Mouse (Mus musculus) midbrain, postnatal 0 days (tissue): ENCODE data around the gene Apopt1. TPM values are rescaled to one million over a fixed set of nuclear protein-coding genes. Genes with fewer than 3 reads are reported as not detected.

ENCODE experiments used
- ATAC-seq: fragments of 200-750 bp; cut with Nextera tagmentation; 2 replicates; pipeline ENCODE4 v1.8.0; 2017; ENCODE audit warnings: moderate number of reproducible peaks, mild to moderate bottlenecking, moderate TSS enrichment, moderate library complexity; ENCODE audit not compliant: low FRiP score
- DNase-seq: peaks from one replicate; pipeline ENCODE4 v3.0.0-alpha.2; 2015; ENCODE audit warnings: low spot score
- H3K27ac ChIP-seq: fragments of 300-500 bp; sonication (generic); 2 replicates; pipeline ENCODE4 v1.5.1; 2014; ENCODE audit warnings: low read depth, mild to moderate bottlenecking, low read length, mixed read lengths
- H3K27me3 ChIP-seq: fragments of 300-500 bp; sonication (generic); 2 replicates; pipeline ENCODE4 v1.6.1; 2014; ENCODE audit warnings: low read length, control low read depth, mixed read lengths; ENCODE audit not compliant: insufficient read depth
- H3K36me3 ChIP-seq: fragments of 300-500 bp; sonication (generic); 2 replicates; pipeline ENCODE4 v1.6.1; 2014; ENCODE audit warnings: low read length, control low read depth, mixed read lengths; ENCODE audit not compliant: insufficient read depth
- H3K4me1 ChIP-seq: fragments of 300-500 bp; sonication (generic); 2 replicates; pipeline ENCODE4 v1.6.1; 2014; ENCODE audit warnings: mild to moderate bottlenecking, control low read depth, antibody characterized with exemption, low read length, mixed read lengths; ENCODE audit not compliant: insufficient read depth
- H3K4me2 ChIP-seq: fragments of 300-500 bp; sonication (generic); 2 replicates; pipeline ENCODE4 v1.6.1; 2014; ENCODE audit warnings: low read depth, mild to moderate bottlenecking, low read length, mixed read lengths; ENCODE audit not compliant: poor library complexity, severe bottlenecking
- H3K4me3 ChIP-seq: fragments of 300-500 bp; sonication (generic); 2 replicates; pipeline ENCODE4 v1.5.1; 2014; ENCODE audit warnings: low read depth, mild to moderate bottlenecking, low read length, moderate library complexity
- H3K9ac ChIP-seq: fragments of 300-500 bp; sonication (generic); replicated peaks from 2 replicates; pipeline ENCODE4 v1.6.1; 2014; ENCODE audit warnings: mild to moderate bottlenecking, low read length, moderate library complexity, mixed read lengths; ENCODE audit not compliant: poor library complexity, severe bottlenecking
- H3K9me3 ChIP-seq: fragments of 300-500 bp; sonication (generic); 2 replicates; pipeline ENCODE4 v1.6.1; 2016; ENCODE audit warnings: low read length, control low read depth
- CTCF ChIP-seq: IDR thresholded peaks from 2 replicates; pipeline ENCODE4 v1.5.1; 2016; ENCODE audit warnings: antibody characterized with exemption, mild to moderate bottlenecking
- WGBS: fragments of 180-500 bp; shearing (Covaris S2); extraction: QIAGEN DNeasy Blood & Tissue Kit; methylation state at CpG from one replicate; pipeline ENCODE4 v1.1.7; 2014; 5-methylcytosine and 5-hydroxymethylcytosine counted together
- polyA plus RNA-seq: library from polyadenylated mRNA; unstranded; fragments of >200 nt; fragmentation: Nextera tagmentation; extraction: Ambion mirVana; gene quantifications from 2 replicates; pipeline ENCODE4 v1.2.1, GENCODE M21; 2015
- total RNA-seq: library from RNA; depleted of rRNA; stranded (reverse); fragments of >200 nt; gene quantifications from 2 replicates; pipeline ENCODE4 v1.2.3, GENCODE M21; 2014; rRNA removed

Apopt1 gene
- total RNA-seq = 17.9 and 27.8 TPM in 2 replicates
- 63.1 and 67.0 TPM in 2 replicates for polyA plus RNA-seq

DNA sequence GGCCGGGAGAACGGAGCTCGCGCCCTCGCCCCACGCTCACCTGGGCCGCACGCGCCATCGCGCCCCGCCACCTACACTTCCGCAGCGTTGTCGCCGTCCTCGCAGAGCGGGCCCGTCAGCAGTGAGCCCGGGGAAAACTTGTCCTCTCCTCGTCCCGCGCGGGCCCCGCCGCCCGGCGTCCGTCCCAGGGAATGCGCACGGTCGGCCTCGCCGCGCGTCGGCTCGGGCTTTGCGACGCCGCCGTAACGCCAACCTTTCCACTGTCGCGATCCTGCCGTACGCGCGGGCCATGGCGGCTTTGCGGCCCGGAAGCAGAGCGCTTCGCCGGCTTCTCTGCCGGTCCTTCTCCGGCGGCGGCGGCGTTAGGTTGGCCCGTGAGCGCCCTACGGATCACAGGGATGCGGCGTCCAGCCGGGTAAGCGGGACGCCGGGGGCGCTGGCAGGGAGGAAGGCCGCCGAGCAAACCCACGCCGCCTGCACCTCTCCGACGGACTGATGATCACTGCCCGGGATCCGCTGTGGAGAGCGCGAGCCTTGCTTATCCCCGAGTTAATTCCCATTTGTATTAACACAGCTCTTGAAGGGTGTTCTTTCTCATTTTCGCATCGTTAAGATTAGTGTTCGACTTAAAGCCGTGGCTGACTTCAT is at the start of gene Apopt1, which contains the start of gene Bag5:
TSS of gene Apopt1 (plus strand) at position 258 of the 648 bp plus-strand sequence.
TSS of gene Bag5 (minus strand) at position 254 of the 648 bp plus-strand sequence.
- peak; percentile 46; the same call in 1 of the 2 replicates for TF ChIP-seq CTCF
- peaks cover 4% of the 10 kb centered on the region; the same call in 1 of the 2 replicates for H3K4me1 ChIP-seq
- ATAC-seq (peak; percentile 94), DNase-seq (peak; percentile 95)
- H3K36me3 ChIP-seq = peaks cover 18% of the 10 kb centered on the region
- 3% methylated on average over 72 of the region's 86 CpGs for WGBS
- H3K27ac ChIP-seq = peak within 1 kb of the TSS; percentile 91
- H3K9me3 ChIP-seq = no peaks in the 10 kb centered on the region
- H3K9ac ChIP-seq = peak within 1 kb of the TSS; percentile 92
- H3K4me2 ChIP-seq = peak within 1 kb of the TSS; percentile 86
- no peaks in the 10 kb centered on the region for H3K27me3 ChIP-seq
- H3K4me3 ChIP-seq = peak within 1 kb of the TSS; percentile 97

DNA sequence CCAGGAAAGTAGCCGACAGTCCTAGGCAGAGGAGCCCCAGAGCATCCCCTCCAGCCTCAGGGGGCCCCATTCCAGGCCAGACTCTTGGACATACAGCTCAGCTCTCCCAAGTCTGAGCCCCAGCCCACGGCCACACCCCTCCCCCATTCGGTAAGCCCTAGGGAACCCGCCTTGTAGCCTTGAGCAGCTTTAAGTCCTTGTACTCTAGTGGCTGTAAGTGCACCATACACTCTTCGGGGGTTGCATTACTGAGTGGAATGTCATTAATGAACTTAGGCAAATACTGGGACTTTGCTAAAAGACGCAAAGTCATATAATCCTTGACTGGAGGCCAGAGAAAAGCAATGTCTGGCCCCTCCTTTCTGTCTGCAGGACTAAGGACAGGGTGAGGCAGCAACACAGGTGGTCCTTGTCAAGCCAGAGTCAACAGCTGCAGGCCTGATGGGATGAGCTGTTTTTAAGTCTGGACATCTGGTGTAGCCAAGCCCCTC is 48.9 kb upstream of the Apopt1 start:
- no peaks in the 10 kb centered on the region for H3K9me3 ChIP-seq
- TF ChIP-seq CTCF = no peak
- ATAC-seq = no peak
- H3K4me1 ChIP-seq = 0 out of 2 replicates have a peak, but pooled peaks cover 4% of the 10 kb centered on the region
- H3K36me3 ChIP-seq = no peaks in the 10 kb centered on the region
- DNase-seq = no peak
- WGBS = 40% methylated on average over 6 of the region's 6 CpGs
- H3K9ac ChIP-seq = no peak overlapping the region
- H3K27ac ChIP-seq = no peak overlapping the region
- H3K4me3 ChIP-seq = no peak overlapping the region
- no peaks in the 10 kb centered on the region for H3K27me3 ChIP-seq
- no peak overlapping the region for H3K4me2 ChIP-seq

DNA sequence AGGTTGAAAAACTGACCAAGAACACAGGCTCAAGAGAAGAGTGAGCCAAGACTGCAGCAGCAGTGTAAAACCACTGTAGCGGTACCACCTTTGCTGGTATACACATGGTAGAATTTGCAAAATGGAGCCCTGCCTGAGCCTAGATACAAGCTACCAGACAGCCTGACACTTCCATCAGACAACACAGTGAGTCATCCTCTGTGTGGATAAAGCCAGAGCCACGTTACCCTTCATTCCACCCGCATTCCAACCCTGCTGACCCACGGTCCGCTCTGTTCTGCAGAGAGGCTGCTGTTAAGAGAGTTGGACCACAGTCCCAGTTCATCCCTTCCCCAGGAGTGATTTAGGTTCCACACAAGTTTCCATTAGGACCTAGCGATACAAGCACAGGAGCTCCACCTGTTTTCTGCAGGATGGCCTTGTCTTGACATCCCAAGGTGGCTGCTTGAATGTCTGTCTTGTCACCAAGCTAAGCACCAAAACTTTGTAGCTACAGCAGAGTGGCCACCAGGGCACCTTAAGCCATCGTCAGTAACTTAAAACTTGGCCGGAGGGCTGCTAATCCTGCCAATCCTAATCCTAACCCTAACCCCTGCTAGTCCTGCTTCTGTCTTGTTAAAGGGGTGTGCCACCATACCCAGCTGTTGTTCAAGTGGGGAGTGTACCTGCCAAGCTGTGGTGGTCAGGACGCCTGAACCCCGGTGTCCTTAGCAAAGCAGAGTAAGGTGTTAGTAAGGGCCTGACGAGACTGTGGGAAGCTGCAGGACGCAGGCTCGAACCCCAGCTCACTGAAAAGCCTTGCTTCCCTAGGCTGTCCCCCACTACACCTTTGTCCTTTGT is 47.8 kb upstream of the Apopt1 start:
- 0 out of 2 replicates have a peak, but pooled peaks cover 4% of the 10 kb centered on the region for H3K4me1 ChIP-seq
- no peak for DNase-seq
- no peaks in the 10 kb centered on the region for H3K36me3 ChIP-seq
- no peak overlapping the region for H3K4me2 ChIP-seq
- H3K27ac ChIP-seq = no peak overlapping the region
- no peaks in the 10 kb centered on the region for H3K9me3 ChIP-seq
- no peak overlapping the region for H3K4me3 ChIP-seq
- TF ChIP-seq CTCF = no peak
- H3K9ac ChIP-seq = no peak overlapping the region
- WGBS = 83% methylated on average over 13 of the region's 13 CpGs
- no peaks in the 10 kb centered on the region for H3K27me3 ChIP-seq
- ATAC-seq = no peak

DNA sequence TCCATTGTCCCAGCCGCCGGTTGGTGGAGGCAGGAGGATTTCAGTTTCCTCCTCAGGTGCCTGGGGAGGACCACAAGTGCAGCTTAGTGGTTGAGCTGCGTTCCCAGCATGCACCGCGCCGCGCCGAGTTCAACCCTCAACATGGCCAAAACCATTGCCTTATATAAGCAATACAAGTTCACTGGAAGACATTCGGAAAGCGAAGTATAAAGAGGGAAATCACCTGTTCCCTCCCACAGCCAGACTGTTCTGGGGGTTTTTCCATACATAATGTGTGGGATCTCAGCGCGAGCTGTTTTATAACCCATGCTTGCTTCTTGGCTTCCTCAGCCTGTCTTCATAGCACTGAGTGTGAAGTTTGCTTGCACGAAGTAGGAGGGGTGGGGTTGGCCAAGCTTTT is 46.7 kb upstream of the Apopt1 start:
- Histone ChIP-seq H3K9me3 (no peaks in the 10 kb centered on the region), H3K27ac (no peak overlapping the region), H3K27me3 (no peaks in the 10 kb centered on the region), H3K4me1 (0 out of 2 replicates have a peak, but pooled peaks cover 4% of the 10 kb centered on the region), H3K4me3 (no peak overlapping the region), H3K9ac (no peak overlapping the region), H3K4me2 (no peak overlapping the region), H3K36me3 (no peaks in the 10 kb centered on the region)
- TF ChIP-seq CTCF = no peak
- 84% methylated on average over 13 of the region's 13 CpGs for WGBS
- DNase-seq (no peak), ATAC-seq (no peak)

DNA sequence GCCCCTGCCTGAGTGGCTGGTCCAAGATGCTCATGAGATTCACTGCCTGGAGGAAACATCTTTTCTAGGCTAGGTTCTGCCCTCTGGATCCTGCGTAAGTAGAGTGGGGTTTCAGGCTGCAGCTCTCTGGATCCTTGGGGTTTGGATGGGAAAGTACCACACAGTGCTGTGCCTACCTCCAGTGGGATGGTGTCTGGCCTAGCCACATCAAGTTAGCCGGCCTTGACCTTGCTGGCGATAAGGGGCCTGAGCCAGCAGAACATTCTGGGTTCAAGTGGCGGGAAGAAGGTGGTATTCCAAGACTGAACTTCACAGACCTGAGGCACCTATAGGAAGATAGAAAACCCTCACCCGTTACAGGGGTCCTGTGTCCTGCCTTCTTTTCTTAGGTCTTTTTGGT is 45.6 kb upstream of the Apopt1 start:
- H3K27ac ChIP-seq = no peak overlapping the region; the same call in 1 of the 2 replicates
- H3K4me2 ChIP-seq = no peak overlapping the region
- H3K9ac ChIP-seq = no peak overlapping the region
- H3K36me3 ChIP-seq = no peaks in the 10 kb centered on the region
- TF ChIP-seq CTCF = no peak
- DNase-seq (no peak), ATAC-seq (no peak)
- H3K4me3 ChIP-seq = no peak overlapping the region
- no peaks in the 10 kb centered on the region for H3K9me3 ChIP-seq
- H3K4me1 ChIP-seq = 0 out of 2 replicates have a peak, but pooled peaks cover 4% of the 10 kb centered on the region
- H3K27me3 ChIP-seq = no peaks in the 10 kb centered on the region
- 85% methylated on average over 5 of the region's 5 CpGs for WGBS
